Mouse (Mus musculus) MEL (cell line): ENCODE data around the gene Gm20388. TPM values are rescaled to one million over a fixed set of nuclear protein-coding genes. Genes with fewer than 3 reads are reported as not detected.

Experiments used
- DNase-seq: peaks from one replicate; pipeline ENCODE4 v3.0.0; 2011; ENCODE audit warnings: low read depth, low spot score
- H3K27ac ChIP-seq: 2 replicates; pipeline ENCODE4 v1.5.1; 2012; ENCODE audit warnings: low read depth, mild to moderate bottlenecking, control low read depth, low read length, moderate library complexity; ENCODE audit not compliant: control insufficient read depth
- H3K27me3 ChIP-seq, 2 experiments: fragments of 150-350 bp in 1 of 2; sonication (generic) in 1 of 2; 2 replicates each; pipeline ENCODE4 v1.6.1; 2012; ENCODE audit warnings: low read length in 2 of 2, mild to moderate bottlenecking in 2 of 2, improper control_type of control experiment in 1 of 2, moderate library complexity in 1 of 2; ENCODE audit not compliant: insufficient read depth in 2 of 2, control insufficient read depth in 1 of 2
- H3K36me3 ChIP-seq, 2 experiments: 2 replicates each; pipeline ENCODE4 v1.6.1; 2012 to 2014; ENCODE audit warnings: low read length in 2 of 2, improper control_type of control experiment in 1 of 2, inconsistent platforms in 1 of 2, mild to moderate bottlenecking in 1 of 2; ENCODE audit not compliant: insufficient read depth in 2 of 2, control insufficient read depth in 1 of 2
- H3K4me1 ChIP-seq, 2 experiments: fragments of 150-350 bp in 1 of 2; sonication (generic) in 1 of 2; 2 replicates each; pipeline ENCODE4 v1.6.1; 2012; ENCODE audit warnings: low read length in 2 of 2, improper control_type of control experiment in 1 of 2, mild to moderate bottlenecking in 1 of 2; ENCODE audit not compliant: insufficient read depth in 2 of 2, control insufficient read depth in 1 of 2
- H3K4me3 ChIP-seq, 2 experiments: fragments of 150-350 bp in 1 of 2; sonication (generic) in 1 of 2; 2 replicates each; pipeline ENCODE4 v1.5.1; 2012; ENCODE audit warnings: low read depth in 2 of 2, low read length in 2 of 2, mild to moderate bottlenecking in 2 of 2, moderate library complexity in 2 of 2, control low read depth in 1 of 2, improper control_type of control experiment in 1 of 2; ENCODE audit not compliant: control insufficient read depth in 1 of 2, insufficient read depth in 1 of 2
- H3K79me2 ChIP-seq: 2 replicates; pipeline ENCODE4 v1.6.1; 2012; ENCODE audit warnings: mild to moderate bottlenecking, low read length, moderate library complexity; ENCODE audit not compliant: control insufficient read depth, poor library complexity, insufficient read depth
- H3K9ac ChIP-seq: 2 replicates; pipeline ENCODE4 v1.6.1; 2012; ENCODE audit warnings: low read depth, mild to moderate bottlenecking, control low read depth, low read length, moderate library complexity; ENCODE audit not compliant: control insufficient read depth, poor library complexity, severe bottlenecking
- H3K9me3 ChIP-seq: fragments of 150-350 bp; sonication (generic); replicated peaks from 2 replicates; pipeline ENCODE4 v1.6.1; 2012; ENCODE audit warnings: mild to moderate bottlenecking, low read length, improper control_type of control experiment, moderate library complexity; ENCODE audit not compliant: insufficient read depth
- CHD1 ChIP-seq: IDR thresholded peaks from 2 replicates; pipeline ENCODE4 v1.6.1; 2012; ENCODE audit warnings: low read depth, mild to moderate bottlenecking, inconsistent platforms, low read length, improper control_type of control experiment
- CHD2 ChIP-seq: IDR thresholded peaks from 2 replicates; pipeline ENCODE4 v1.6.1; 2011; ENCODE audit warnings: low read length, improper control_type of control experiment
- CTCF ChIP-seq, 3 experiments: IDR thresholded peaks in 2 of 3; conservative IDR thresholded peaks in 1 of 3; 2 replicates each; pipeline ENCODE4 v1.5.1; 2011 to 2012; ENCODE audit warnings: low read length in 3 of 3, low read depth in 2 of 3, mild to moderate bottlenecking in 2 of 3, improper control_type of control experiment in 1 of 3, inconsistent platforms in 1 of 3, mixed read lengths in 1 of 3, moderate library complexity in 1 of 3; ENCODE audit not compliant: control insufficient read depth in 1 of 3, insufficient read depth in 1 of 3, poor library complexity in 1 of 3, severe bottlenecking in 1 of 3
- EP300 ChIP-seq, 2 experiments: IDR thresholded peaks; 2 replicates each; pipeline ENCODE4 v1.6.1; 2011; ENCODE audit warnings: improper control_type of control experiment in 2 of 2, low read length in 2 of 2, low read depth in 1 of 2, mild to moderate bottlenecking in 1 of 2
- JUND ChIP-seq: IDR thresholded peaks from 2 replicates; pipeline ENCODE4 v1.6.1; 2011; ENCODE audit warnings: low read depth, mild to moderate bottlenecking, improper control_type of control experiment, low read length
- MAFK ChIP-seq: IDR thresholded peaks from 2 replicates; pipeline ENCODE4 v1.6.1; 2011; ENCODE audit warnings: low read depth, mild to moderate bottlenecking, low read length, improper control_type of control experiment, borderline replicate concordance
- MYB ChIP-seq: IDR thresholded peaks from 2 replicates; pipeline ENCODE4 v1.6.1; 2011; ENCODE audit warnings: mild to moderate bottlenecking, low read depth, low read length, improper control_type of control experiment
- MYC ChIP-seq: IDR thresholded peaks from 2 replicates; pipeline ENCODE4 v1.6.1; 2011; ENCODE audit warnings: low read depth, mild to moderate bottlenecking, low read length, improper control_type of control experiment, moderate library complexity
- NELFE ChIP-seq: IDR thresholded peaks from 2 replicates; pipeline ENCODE4 v1.6.1; 2011; ENCODE audit warnings: low read depth, low read length, improper control_type of control experiment
- NRF1 ChIP-seq: IDR thresholded peaks from 2 replicates; pipeline ENCODE4 v1.6.1; 2014; ENCODE audit warnings: low read depth, mild to moderate bottlenecking, inconsistent platforms, low read length, improper control_type of control experiment, moderate library complexity; ENCODE audit not compliant: poor library complexity, insufficient read depth, severe bottlenecking
- POLR2AphosphoS5 ChIP-seq: IDR thresholded peaks from 2 replicates; pipeline ENCODE4 v1.6.1; 2012; ENCODE audit warnings: low read depth, borderline replicate concordance, mild to moderate bottlenecking, inconsistent platforms, low read length, moderate library complexity, mixed read lengths
- RCOR1 ChIP-seq: IDR thresholded peaks from 2 replicates; pipeline ENCODE4 v1.6.1; 2012; ENCODE audit warnings: low read depth, mild to moderate bottlenecking, inconsistent platforms, low read length, improper control_type of control experiment
- SIN3A ChIP-seq: IDR thresholded peaks from 2 replicates; pipeline ENCODE4 v1.6.1; 2012; ENCODE audit warnings: low read length, improper control_type of control experiment, inconsistent platforms
- SMC3 ChIP-seq: IDR thresholded peaks from 2 replicates; pipeline ENCODE4 v1.6.1; 2011; ENCODE audit warnings: low read depth, low read length, improper control_type of control experiment
- TBP ChIP-seq: IDR thresholded peaks from 2 replicates; pipeline ENCODE4 v1.8.0; 2011; ENCODE audit warnings: low read depth, low read length, improper control_type of control experiment
- USF2 ChIP-seq, 2 experiments: IDR thresholded peaks; 2 replicates each; pipeline ENCODE4 v1.6.1; 2011 to 2012; ENCODE audit warnings: improper control_type of control experiment in 2 of 2, low read length in 2 of 2, borderline replicate concordance in 1 of 2, inconsistent platforms in 1 of 2, low read depth in 1 of 2, mild to moderate bottlenecking in 1 of 2; ENCODE audit not compliant: insufficient read depth in 1 of 2
- ZC3H11A ChIP-seq: IDR thresholded peaks from 2 replicates; pipeline ENCODE4 v1.6.1; 2012; ENCODE audit warnings: low read depth, mild to moderate bottlenecking, inconsistent platforms, low read length, improper control_type of control experiment
- ZMIZ1 ChIP-seq: IDR thresholded peaks from 2 replicates; pipeline ENCODE4 v1.6.1; 2012; ENCODE audit warnings: low read depth, mild to moderate bottlenecking, inconsistent platforms, low read length, improper control_type of control experiment, moderate library complexity
- ZNF384 ChIP-seq: IDR thresholded peaks from 2 replicates; pipeline ENCODE4 v1.6.1; 2012; ENCODE audit warnings: low read depth, mild to moderate bottlenecking, inconsistent platforms, low read length, improper control_type of control experiment
- polyA plus RNA-seq, 2 experiments: library from polyadenylated mRNA; stranded (reverse) in 1 of 2; unstranded in 1 of 2; fragments of >175 nt in 1 of 2; fragments of >200 nt in 1 of 2; gene quantifications; 2 replicates each; pipeline versions ENCODE4 v1.2.1 to v1.2.4; 2012; ENCODE audit warnings: low replicate concordance in 2 of 2, low read depth in 1 of 2; ENCODE audit not compliant: insufficient read length in 2 of 2, insufficient read depth in 1 of 2, missing spikeins in 1 of 2
- total RNA-seq: library from RNA; depleted of rRNA; stranded (reverse); fragments of 300-350 nt; gene quantifications from 2 replicates; pipeline ENCODE4 v1.2.3, GENCODE M21; 2012

Gm20388 gene
- total and polyA plus RNA-seq, 3 experiments: 11.1 to 17.8 TPM; not detected in 1

DNA sequence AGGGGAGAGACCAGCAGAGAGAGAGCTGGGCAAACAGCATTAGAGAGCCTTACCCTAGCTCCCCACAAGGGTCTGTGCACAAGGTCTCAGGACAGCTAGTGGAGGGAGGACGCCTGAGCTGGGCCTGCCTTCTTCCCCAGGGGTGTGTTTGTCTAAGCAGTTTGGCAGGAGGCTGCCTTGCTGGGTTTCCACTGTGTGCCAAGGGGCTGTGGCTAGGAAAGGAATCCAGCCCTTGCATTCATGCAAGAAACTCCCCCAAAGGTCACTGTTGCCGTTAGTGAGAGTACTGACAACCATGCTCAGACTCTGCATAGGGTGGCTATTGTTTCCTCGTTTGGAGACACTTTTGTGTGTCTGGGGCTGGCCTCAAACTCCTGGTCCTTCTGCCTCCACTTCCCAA lies 1055.9 kb downstream of the Gm20388 start:
- Histone ChIP-seq H3K4me1 (no peaks in the 10 kb centered on the region), H3K27ac (no peak overlapping the region), H3K9ac (no peak overlapping the region), H3K9me3 (no peaks in the 10 kb centered on the region), H3K36me3 (no peaks in the 10 kb centered on the region), H3K4me3 (no peak overlapping the region), H3K79me2 (no peaks in the 10 kb centered on the region), H3K27me3 (no peaks in the 10 kb centered on the region)
- no peak for DNase-seq
- TF ChIP-seq ZNF384 (no peak), USF2 (IDR thresholded peaks at IDR 0.05; ENCODE audit: borderline replicate concordance in 1 of 2, insufficient read depth in 1 of 2, low read depth in 1 of 2, low read length in 2 of 2) (no peak), NRF1 (no peak), MYB (no peak)

DNA sequence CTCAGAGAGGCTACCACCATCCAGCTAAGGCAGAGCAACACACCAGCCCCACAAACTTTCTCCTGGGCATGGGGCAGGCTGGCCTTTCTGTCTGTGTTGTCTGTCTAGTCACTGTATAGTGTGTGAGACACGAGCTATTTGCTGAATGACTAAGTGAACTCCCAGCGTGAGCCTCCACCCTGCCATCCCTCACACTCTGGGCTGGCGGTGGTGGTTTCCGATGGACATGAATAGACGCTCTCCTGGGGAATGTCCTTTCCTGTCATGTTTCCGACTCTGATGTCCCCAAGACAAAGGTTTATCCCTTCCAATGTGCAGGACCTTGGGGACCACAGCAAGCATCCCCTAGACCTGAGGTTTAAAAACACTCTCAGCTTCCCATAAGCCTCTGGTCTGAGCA lies 1057.7 kb downstream of the Gm20388 start:
- no peak overlapping the region for H3K4me3 ChIP-seq
- H3K79me2 ChIP-seq: no peaks in the 10 kb centered on the region
- no peaks in the 10 kb centered on the region for H3K9me3 ChIP-seq
- TF ChIP-seq CTCF (IDR thresholded peaks at IDR 0.05 in 2 of 3, conservative IDR thresholded peaks at IDR 0.05 in 1 of 3; ENCODE audit: control insufficient read depth in 1 of 3, insufficient read depth in 1 of 3, low read depth in 2 of 3, low read length in 3 of 3, poor library complexity in 1 of 3, severe bottlenecking in 1 of 3) (no peak), MYC (no peak), NRF1 (no peak), CHD2 (no peak), SIN3A (no peak), ZC3H11A (no peak), JUND (no peak), TBP (no peak), CHD1 (no peak), ZNF384 (no peak), EP300 (IDR thresholded peaks at IDR 0.05; ENCODE audit: low read depth in 1 of 2, low read length in 2 of 2) (no peak), POLR2AphosphoS5 (no peak), SMC3 (no peak), NELFE (no peak), RCOR1 (no peak), ZMIZ1 (no peak), MAFK (no peak)
- TF ChIP-seq, all 39 proteins: peak for 0
- no peak overlapping the region for H3K9ac ChIP-seq
- no peaks in the 10 kb centered on the region for H3K27me3 ChIP-seq
- no peak overlapping the region for H3K27ac ChIP-seq
- no peaks in the 10 kb centered on the region for H3K36me3 ChIP-seq
- no peak for DNase-seq
- H3K4me1 ChIP-seq: no peaks in the 10 kb centered on the region
